Mouse (Mus musculus): ENCODE measurements around the gene Lpp. TPM values are rescaled to one million over a fixed set of nuclear protein-coding genes. Genes with fewer than 3 reads are reported as not detected.

Lpp gene
- total RNA-seq, 2 experiments from 2014 or later: 17.7 to 18.0 TPM

GRCm38 (mm10) chr16:24913641-24914392 lies 520.5 kb downstream of the Lpp start:
- no peak overlapping the region for H3K4me3 ChIP-seq
- no peak for TF ChIP-seq CTCF (IDR thresholded peaks at IDR 0.05)
- H3K27ac ChIP-seq: peak overlapping the region; percentile 66
- intact Hi-C loops (cut with DNase I): no loop called here
- DNase-seq: peak; percentile 36

- TF ChIP-seq CTCF (IDR thresholded peaks at IDR 0.05): no peak
- peak; percentile 45 for DNase-seq
- H3K4me3 ChIP-seq: no peak overlapping the region
- intact Hi-C loops (cut with DNase I): no loop called here
- H3K27ac ChIP-seq: peak overlapping the region; percentile 66
Observed at GRCm38 (mm10) chr16:24914393-24914751, 521.1 kb downstream of the Lpp start.

GRCm38 (mm10) chr16:24915470-24915869 lies 522.2 kb downstream of the Lpp start:
- Histone ChIP-seq H3K4me3 (no peak overlapping the region), H3K27ac (no peak overlapping the region)
- DNase-seq: no peak
- intact Hi-C loops (cut with DNase I): no loop called here
- no peak for TF ChIP-seq CTCF (IDR thresholded peaks at IDR 0.05)

- Histone ChIP-seq H3K4me3 (peak overlapping the region; percentile 47), H3K27ac (peak overlapping the region; percentile 24; the same call in 1 of the 2 replicates)
- intact Hi-C loops (cut with DNase I): no loop called here
- TF ChIP-seq CTCF (IDR thresholded peaks at IDR 0.05): no peak
- no peak for DNase-seq
Observed at GRCm38 (mm10) chr16:24919349-24920012, 526.2 kb downstream of the Lpp start.

GRCm38 (mm10) chr16:24930070-24930469 lies 536.8 kb downstream of the Lpp start:
- DNase-seq: no peak
- no peak for TF ChIP-seq CTCF (IDR thresholded peaks at IDR 0.05)
- intact Hi-C loops (cut with DNase I): no loop called here
- no peak overlapping the region for H3K4me3 ChIP-seq
- H3K27ac ChIP-seq: no peak overlapping the region

- H3K27ac ChIP-seq: peak overlapping the region; percentile 41; the same call in 1 of the 2 replicates
- DNase-seq: no peak
- no peak overlapping the region for H3K4me3 ChIP-seq
- intact Hi-C loops (cut with DNase I): no loop called here
- no peak for TF ChIP-seq CTCF (IDR thresholded peaks at IDR 0.05)
Observed at GRCm38 (mm10) chr16:24930621-24931020, 537.3 kb downstream of the Lpp start.

- intact Hi-C loops (cut with DNase I): loop anchor here (2.0 kb wide), 1 partner anchor 126 kb away; no protein-coding TSS in a partner anchor
- Histone ChIP-seq H3K4me3 (no peak overlapping the region), H3K27ac (peak overlapping the region; percentile 61)
- no peak for TF ChIP-seq CTCF (IDR thresholded peaks at IDR 0.05)
- no peak for DNase-seq
Observed at GRCm38 (mm10) chr16:24932816-24933215, 539.5 kb downstream of the Lpp start.

GRCm38 (mm10) chr16:24933691-24934090 lies 540.4 kb downstream of the Lpp start:
- intact Hi-C loops (cut with DNase I): loop anchor here (2.0 kb wide), 1 partner anchor 125 kb away; no protein-coding TSS in a partner anchor
- Histone ChIP-seq H3K4me3 (peak overlapping the region; percentile 50), H3K27ac (peak overlapping the region; percentile 88)
- no peak for TF ChIP-seq CTCF (IDR thresholded peaks at IDR 0.05)
- DNase-seq: no peak

GRCm38 (mm10) chr16:24941306-24942160 lies 548.2 kb downstream of the Lpp start:
- Histone ChIP-seq H3K4me3 (no peak overlapping the region), H3K27ac (no peak overlapping the region)
- intact Hi-C loops (cut with DNase I): no loop called here
- no peak for TF ChIP-seq CTCF (IDR thresholded peaks at IDR 0.05)
- no peak for DNase-seq

GRCm38 (mm10) chr16:24943486-24944261 lies 550.4 kb downstream of the Lpp start:
- Histone ChIP-seq H3K4me3 (no peak overlapping the region), H3K27ac (no peak overlapping the region)
- intact Hi-C loops (cut with DNase I): no loop called here
- DNase-seq: peak; percentile 35
- no peak for TF ChIP-seq CTCF (IDR thresholded peaks at IDR 0.05)

- no peak for TF ChIP-seq CTCF (IDR thresholded peaks at IDR 0.05)
- no peak for DNase-seq
- no peak overlapping the region for H3K4me3 ChIP-seq
- H3K27ac ChIP-seq: no peak overlapping the region
- intact Hi-C loops (cut with DNase I): no loop called here
Observed at GRCm38 (mm10) chr16:24946356-24946755, 553.0 kb downstream of the Lpp start.

GRCm38 (mm10) chr16:24947485-24947884 lies 554.2 kb downstream of the Lpp start:
- intact Hi-C loops (cut with DNase I): no loop called here
- no peak overlapping the region for H3K4me3 ChIP-seq
- no peak for TF ChIP-seq CTCF (IDR thresholded peaks at IDR 0.05)
- H3K27ac ChIP-seq: no peak overlapping the region
- DNase-seq: no peak
